Mouse (Mus musculus) intestine, embryonic 16.5 days (tissue): Measurements from ENCODE around the gene Tmc8. TPM values are rescaled to one million over a fixed set of nuclear protein-coding genes. Genes with fewer than 3 reads are reported as not detected.
A peak's percentile ranks its signal among the peaks of the same experiment; 100 is the strongest.
"Not testable (repeated sequence)": the region's sequence is repeated elsewhere in the genome, so short reads cannot be mapped to it uniquely, and the experiment has no call there.

ENCODE experiments used
- ATAC-seq: fragments of 200-750 bp; cut with Nextera tagmentation; 2 replicates; pipeline ENCODE4 v1.8.0; 2017; ENCODE audit warnings: moderate TSS enrichment, moderate library complexity
- H3K27ac ChIP-seq: fragments of 300-500 bp; sonication (generic); 2 replicates; pipeline ENCODE4 v1.5.1; 2014; ENCODE audit warnings: mild to moderate bottlenecking, low read length
- H3K27me3 ChIP-seq: fragments of 300-500 bp; sonication (generic); replicated peaks from 2 replicates; pipeline ENCODE4 v1.6.1; 2014; ENCODE audit warnings: low read length, control low read depth, mixed read lengths; ENCODE audit not compliant: control insufficient read depth, insufficient read depth
- H3K36me3 ChIP-seq: fragments of 300-500 bp; sonication (generic); 2 replicates; pipeline ENCODE4 v1.6.1; 2014; ENCODE audit warnings: low read length, control low read depth; ENCODE audit not compliant: control insufficient read depth, insufficient read depth
- H3K4me1 ChIP-seq: fragments of 300-500 bp; sonication (generic); 2 replicates; pipeline ENCODE4 v1.6.1; 2014; ENCODE audit warnings: low read length, control low read depth, mixed read lengths; ENCODE audit not compliant: control insufficient read depth, insufficient read depth
- H3K4me2 ChIP-seq: fragments of 300-500 bp; sonication (generic); 2 replicates; pipeline ENCODE4 v1.6.1; 2014; ENCODE audit warnings: low read depth, low read length, control low read depth
- H3K4me3 ChIP-seq: fragments of 300-500 bp; sonication (generic); 2 replicates; pipeline ENCODE4 v1.5.1; 2014; ENCODE audit warnings: mild to moderate bottlenecking, low read length
- H3K9ac ChIP-seq: fragments of 300-500 bp; sonication (generic); 2 replicates; pipeline ENCODE4 v1.6.1; 2014; ENCODE audit warnings: low read depth, low read length
- H3K9me3 ChIP-seq: fragments of 300-500 bp; sonication (generic); 2 replicates; pipeline ENCODE4 v1.6.1; 2016; ENCODE audit warnings: low read length, control low read depth; ENCODE audit not compliant: control insufficient read depth
- WGBS: fragments of 180-500 bp; shearing (Covaris S2); extraction: QIAGEN DNeasy Blood & Tissue Kit; methylation state at CpG from one replicate; pipeline ENCODE4 v1.1.7; 2014; 5-methylcytosine and 5-hydroxymethylcytosine counted together
- polyA plus RNA-seq: library from polyadenylated mRNA; unstranded; fragments of >200 nt; fragmentation: Nextera tagmentation; extraction: Ambion mirVana; gene quantifications from 2 replicates; pipeline ENCODE4 v1.2.1, GENCODE M21; 2015

The Tmc8 gene
- polyA plus RNA-seq, 1 experiment from 2014 or later: 14.5 TPM

- not testable (repeated sequence) for H3K4me3 ChIP-seq, H3K27me3 ChIP-seq, H3K36me3 ChIP-seq, ATAC-seq, H3K27ac ChIP-seq, H3K9ac ChIP-seq, H3K4me2 ChIP-seq, H3K9me3 ChIP-seq
- 79% methylated on average over 7 of the region's 7 CpGs for WGBS
- H3K4me1 ChIP-seq: peaks cover 12% of the 10 kb centered on the region
Observed at GRCm38 (mm10) chr11:117788481-117788880, 6.6 kb downstream of the Tmc8 start.

- Histone ChIP-seq H3K27me3 (no peaks in the 10 kb centered on the region), H3K9ac (peak overlapping the region; percentile 65), H3K4me2 (peak overlapping the region; percentile 68), H3K36me3 (no peaks in the 10 kb centered on the region), H3K27ac (peak overlapping the region; percentile 90), H3K9me3 (no peaks in the 10 kb centered on the region), H3K4me1 (peaks cover 12% of the 10 kb centered on the region), H3K4me3 (peak overlapping the region; percentile 44)
- WGBS: 7% methylated on average over 14 of the region's 14 CpGs
- ATAC-seq: peak; percentile 71
Observed at GRCm38 (mm10) chr11:117790286-117790685, 8.4 kb downstream of the Tmc8 start.

GRCm38 (mm10) chr11:117790703-117791440 is 9.0 kb downstream of the Tmc8 start:
- Histone ChIP-seq H3K27me3 (no peaks in the 10 kb centered on the region), H3K27ac (peak overlapping the region; percentile 90), H3K36me3 (no peaks in the 10 kb centered on the region), H3K4me1 (peaks cover 12% of the 10 kb centered on the region), H3K9me3 (no peaks in the 10 kb centered on the region), H3K4me2 (peak overlapping the region; percentile 68), H3K4me3 (peak overlapping the region; percentile 44), H3K9ac (peak overlapping the region; percentile 70)
- 29% methylated on average over 23 of the region's 23 CpGs for WGBS
- ATAC-seq: peak; percentile 93

GRCm38 (mm10) chr11:117791441-117791761 is 9.5 kb downstream of the Tmc8 start:
- peak overlapping the region; percentile 68 for H3K4me2 ChIP-seq
- H3K4me1 ChIP-seq: peaks cover 12% of the 10 kb centered on the region
- no peaks in the 10 kb centered on the region for H3K27me3 ChIP-seq
- no peak for ATAC-seq
- peak overlapping the region; percentile 44 for H3K4me3 ChIP-seq
- H3K9me3 ChIP-seq: no peaks in the 10 kb centered on the region
- peak overlapping the region; percentile 90 for H3K27ac ChIP-seq
- 86% methylated on average over 9 of the region's 9 CpGs for WGBS
- no peaks in the 10 kb centered on the region for H3K36me3 ChIP-seq
- H3K9ac ChIP-seq: peak overlapping the region; percentile 70

- Histone ChIP-seq H3K27ac (peak overlapping the region; percentile 90), H3K9ac (peak overlapping the region; percentile 65), H3K9me3 (no peaks in the 10 kb centered on the region), H3K27me3 (no peaks in the 10 kb centered on the region), H3K36me3 (no peaks in the 10 kb centered on the region), H3K4me1 (peaks cover 12% of the 10 kb centered on the region), H3K4me3 (peak overlapping the region; percentile 42), H3K4me2 (peak overlapping the region; percentile 68)
- 10% methylated on average over 22 of the region's 22 CpGs for WGBS
- ATAC-seq: peak; percentile 80
Observed at GRCm38 (mm10) chr11:117792281-117792888, 10.5 kb downstream of the Tmc8 start.

- H3K4me3 ChIP-seq: no peak overlapping the region
- H3K4me1 ChIP-seq: peaks cover 23% of the 10 kb centered on the region
- no peak overlapping the region for H3K27ac ChIP-seq
- no peak overlapping the region for H3K4me2 ChIP-seq
- H3K9ac ChIP-seq: no peak overlapping the region
- no peaks in the 10 kb centered on the region for H3K9me3 ChIP-seq
- H3K36me3 ChIP-seq: no peaks in the 10 kb centered on the region
- 62% methylated on average over 4 of the region's 4 CpGs for WGBS
- ATAC-seq: no peak
- H3K27me3 ChIP-seq: no peaks in the 10 kb centered on the region
Observed at GRCm38 (mm10) chr11:117794035-117794551, 12.2 kb downstream of the Tmc8 start.

- Histone ChIP-seq H3K4me3 (no peak overlapping the region), H3K9me3 (no peaks in the 10 kb centered on the region), H3K27me3 (no peaks in the 10 kb centered on the region), H3K4me1 (peaks cover 23% of the 10 kb centered on the region), H3K36me3 (no peaks in the 10 kb centered on the region), H3K9ac (no peak overlapping the region), H3K4me2 (no peak overlapping the region), H3K27ac (no peak overlapping the region)
- no peak for ATAC-seq
- WGBS: 42% methylated on average over 5 of the region's 5 CpGs
Observed at GRCm38 (mm10) chr11:117796954-117797353, 15.1 kb downstream of the Tmc8 start.

GRCm38 (mm10) chr11:117797511-117798159 is 15.8 kb downstream of the Tmc8 start, which contains the start of gene 6030468B19Rik:
TSS of gene 6030468B19Rik (plus strand) at chr11:117797660.
- ATAC-seq: peak; percentile 81
- Histone ChIP-seq H3K27ac (no peak within 1 kb of the TSS), H3K9me3 (no peaks in the 10 kb centered on the region), H3K4me3 (no peak within 1 kb of the TSS), H3K4me1 (peaks cover 18% of the 10 kb centered on the region), H3K9ac (peak within 1 kb of the TSS; percentile 33; the same call in 1 of the 2 replicates), H3K36me3 (no peaks in the 10 kb centered on the region), H3K4me2 (no peak within 1 kb of the TSS), H3K27me3 (no peaks in the 10 kb centered on the region)
- WGBS: 52% methylated on average over 9 of the region's 9 CpGs

GRCm38 (mm10) chr11:117798160-117798541 is 16.3 kb downstream of the Tmc8 start:
- no peaks in the 10 kb centered on the region for H3K9me3 ChIP-seq
- 16% methylated on average over 2 of the region's 2 CpGs for WGBS
- H3K4me3 ChIP-seq: no peak overlapping the region
- peak; percentile 22; the same call in 1 of the 2 replicates for ATAC-seq
- H3K4me1 ChIP-seq: peaks cover 18% of the 10 kb centered on the region
- no peak overlapping the region for H3K4me2 ChIP-seq
- no peaks in the 10 kb centered on the region for H3K27me3 ChIP-seq
- H3K9ac ChIP-seq: peak overlapping the region; percentile 33; the same call in 1 of the 2 replicates
- H3K36me3 ChIP-seq: no peaks in the 10 kb centered on the region
- no peak overlapping the region for H3K27ac ChIP-seq
